Mouse (Mus musculus): ENCODE data around the gene Trpc3. TPM values are rescaled to one million over a fixed set of nuclear protein-coding genes. Genes with fewer than 3 reads are reported as not detected.
"Not testable (repeated sequence)": the region's sequence is repeated elsewhere in the genome, so short reads cannot be mapped to it uniquely, and the experiment has no call there.

Gene Trpc3
- total RNA-seq (2017) = not detected in 2 replicates

GRCm38 (mm10) chr3:36689392-36690291 lies at the start of gene Trpc3:
Gene Trpc3, minus strand, starts transcription at chr3:36690167.
- peak; percentile 53 for ATAC-seq (replicated peaks; ENCODE audit: low read depth, poor library complexity, severe bottlenecking)

- no peak for ATAC-seq (replicated peaks; ENCODE audit: low read depth, poor library complexity, severe bottlenecking)
Measured at GRCm38 (mm10) chr3:36738071-36738470, 48.1 kb upstream of the Trpc3 start.

GRCm38 (mm10) chr3:36733075-36733474 lies 43.1 kb upstream of the Trpc3 start:
- no peak for ATAC-seq (replicated peaks; ENCODE audit: low read depth, poor library complexity, severe bottlenecking)

- ATAC-seq (replicated peaks; ENCODE audit: low read depth, poor library complexity, severe bottlenecking) = no peak
Measured at GRCm38 (mm10) chr3:36726545-36726944, 36.6 kb upstream of the Trpc3 start.

GRCm38 (mm10) chr3:36721850-36722249 lies 31.9 kb upstream of the Trpc3 start:
- ATAC-seq (replicated peaks; ENCODE audit: low read depth, poor library complexity, severe bottlenecking) = no peak

- ATAC-seq (replicated peaks; ENCODE audit: low read depth, poor library complexity, severe bottlenecking) = no peak
Measured at GRCm38 (mm10) chr3:36709521-36709920, 19.6 kb upstream of the Trpc3 start.

GRCm38 (mm10) chr3:36690292-36690650 lies 304 bp upstream of the Trpc3 start:
- ATAC-seq (replicated peaks; ENCODE audit: low read depth, poor library complexity, severe bottlenecking) = no peak

- peak; percentile 81 for ATAC-seq (replicated peaks; ENCODE audit: low read depth, poor library complexity, severe bottlenecking)
Measured at GRCm38 (mm10) chr3:36688874-36689273, 1.1 kb downstream of the Trpc3 start.

GRCm38 (mm10) chr3:36675822-36676221 lies 14.1 kb downstream of the Trpc3 start:
- no peak for ATAC-seq (replicated peaks; ENCODE audit: low read depth, poor library complexity, severe bottlenecking)

GRCm38 (mm10) chr3:36667814-36668213 lies 22.2 kb downstream of the Trpc3 start:
- ATAC-seq (replicated peaks; ENCODE audit: low read depth, poor library complexity, severe bottlenecking) = no peak

- not testable (repeated sequence) for ATAC-seq (replicated peaks; ENCODE audit: low read depth, poor library complexity, severe bottlenecking)
Measured at GRCm38 (mm10) chr3:36645245-36645559, 44.8 kb downstream of the Trpc3 start.

GRCm38 (mm10) chr3:36644554-36645244 lies 45.3 kb downstream of the Trpc3 start:
- no peak for ATAC-seq (replicated peaks; ENCODE audit: low read depth, poor library complexity, severe bottlenecking)

GRCm38 (mm10) chr3:36643354-36643753 lies 46.6 kb downstream of the Trpc3 start:
- no peak for ATAC-seq (replicated peaks; ENCODE audit: low read depth, poor library complexity, severe bottlenecking)

- ATAC-seq (replicated peaks; ENCODE audit: low read depth, poor library complexity, severe bottlenecking) = no peak
Measured at GRCm38 (mm10) chr3:36642736-36643135, 47.2 kb downstream of the Trpc3 start.

- no peak for ATAC-seq (replicated peaks; ENCODE audit: low read depth, poor library complexity, severe bottlenecking)
Measured at GRCm38 (mm10) chr3:36640787-36641186, 49.2 kb downstream of the Trpc3 start.

GRCm38 (mm10) chr3:36635449-36635848 lies 54.5 kb downstream of the Trpc3 start:
- peak; percentile 69; the same call in 1 of the 2 replicates for ATAC-seq (replicated peaks; ENCODE audit: low read depth, poor library complexity, severe bottlenecking)

- peak; percentile 88 for ATAC-seq (replicated peaks; ENCODE audit: low read depth, poor library complexity, severe bottlenecking)
Measured at GRCm38 (mm10) chr3:36626803-36627202, 63.2 kb downstream of the Trpc3 start.

- ATAC-seq (replicated peaks; ENCODE audit: low read depth, poor library complexity, severe bottlenecking) = no peak
Measured at GRCm38 (mm10) chr3:36618181-36618580, 71.8 kb downstream of the Trpc3 start.

GRCm38 (mm10) chr3:36613908-36614255 lies 76.1 kb downstream of the Trpc3 start:
- ATAC-seq (replicated peaks; ENCODE audit: low read depth, poor library complexity, severe bottlenecking) = no peak

GRCm38 (mm10) chr3:36613202-36613907 lies 76.6 kb downstream of the Trpc3 start, which contains the start of gene Bbs7:
Gene Bbs7, minus strand, starts transcription at chr3:36613477.
- ATAC-seq (replicated peaks; ENCODE audit: low read depth, poor library complexity, severe bottlenecking) = peak; percentile 100

GRCm38 (mm10) chr3:36612687-36613086 lies 77.3 kb downstream of the Trpc3 start:
- no peak for ATAC-seq (replicated peaks; ENCODE audit: low read depth, poor library complexity, severe bottlenecking)
